In genomic region chr19:7381906-7382247, GRCm38 (mm10) we compare ENCODE assay signal across 8 mouse cellular contexts. TPM values are rescaled to one million over a fixed set of nuclear protein-coding genes. Genes with fewer than 3 reads are reported as not detected.
DNase-seq lines count a peak whose midpoint lies in the region; ATAC-seq and TF ChIP-seq lines count a peak whose summit lies in the region.

No protein-coding gene starts in this region.

- peak overlapping the region; percentile 8 for H3K27ac ChIP-seq in MEL (ENCODE audit: control insufficient read depth, low read depth, low read length)
- peak overlapping the region; percentile 87 for H3K27ac ChIP-seq in heart, postnatal 0 days (ENCODE audit: low read depth)
- peak overlapping the region; percentile 97 for H3K27ac ChIP-seq in midbrain, embryonic 12.5 days (replicated peaks)

- TF ChIP-seq CTCF in MEL (IDR thresholded peaks at IDR 0.05 in 2 of 3, conservative IDR thresholded peaks at IDR 0.05 in 1 of 3; ENCODE audit: control insufficient read depth in 1 of 3, insufficient read depth in 1 of 3, low read depth in 2 of 3, low read length in 3 of 3, poor library complexity in 1 of 3, severe bottlenecking in 1 of 3) = no peak
- no peak for TF ChIP-seq CTCF in heart, postnatal 0 days (IDR thresholded peaks at IDR 0.05; ENCODE audit: low read depth)

- TF ChIP-seq RAD21 in MEL (IDR thresholded peaks at IDR 0.05; ENCODE audit: low read depth, low read length) = no peak

- H3K79me2 ChIP-seq in MEL (ENCODE audit: control insufficient read depth, insufficient read depth, low read length, poor library complexity) = peaks cover 18% of the 10 kb centered on the region

- ATAC-seq in heart, postnatal 0 days (ENCODE audit: insufficient read depth, low read depth) = no peak
- ATAC-seq in midbrain, embryonic 12.5 days (ENCODE audit: low FRiP score, low read depth) = no peak

- WGBS in heart, postnatal 0 days = 2% methylated on average over 8 of the region's 8 CpGs
- WGBS in midbrain, embryonic 12.5 days = under 1% methylated on average over 8 of the region's 8 CpGs

- H3K4me2 ChIP-seq in heart, postnatal 0 days (ENCODE audit: low read depth, low read length) = peak overlapping the region; percentile 79
- peak overlapping the region; percentile 86 for H3K4me2 ChIP-seq in midbrain, embryonic 12.5 days (replicated peaks)

- H3K36me3 ChIP-seq in MEL (ENCODE audit: control insufficient read depth in 1 of 2, insufficient read depth in 2 of 2, low read length in 2 of 2) = peaks cover 0 to 24% of the 10 kb centered on the region in 2 experiments; a peak in 2 of 4 replicates
- no peaks in the 10 kb centered on the region for H3K36me3 ChIP-seq in heart, postnatal 0 days (replicated peaks; ENCODE audit: control insufficient read depth, insufficient read depth, low read length)
- 0 out of 2 replicates have a peak, but pooled peaks cover 5% of the 10 kb centered on the region for H3K36me3 ChIP-seq in midbrain, embryonic 12.5 days

- no peaks in the 10 kb centered on the region for H3K27me3 ChIP-seq in MEL (ENCODE audit: control insufficient read depth in 1 of 2, insufficient read depth in 2 of 2, low read length in 2 of 2)
- H3K27me3 ChIP-seq in heart, postnatal 0 days (ENCODE audit: control insufficient read depth, insufficient read depth, low read length) = no peaks in the 10 kb centered on the region
- no peaks in the 10 kb centered on the region for H3K27me3 ChIP-seq in midbrain, embryonic 12.5 days

- H3K9ac ChIP-seq in MEL (ENCODE audit: control insufficient read depth, low read depth, low read length, poor library complexity, severe bottlenecking) = peak overlapping the region; percentile 87
- peak overlapping the region; percentile 94 for H3K9ac ChIP-seq in heart, postnatal 0 days (replicated peaks; ENCODE audit: low read depth, low read length)
- H3K9ac ChIP-seq in midbrain, embryonic 12.5 days (replicated peaks) = peak overlapping the region; percentile 96

- no peak for TF ChIP-seq EP300 in MEL (IDR thresholded peaks at IDR 0.05; ENCODE audit: low read depth in 1 of 2, low read length in 2 of 2)
- no peak for TF ChIP-seq EP300 in heart, postnatal 0 days (IDR thresholded peaks at IDR 0.05; ENCODE audit: low read depth)

- peak; percentile 28 for DNase-seq in kidney, adult 11 months
- DNase-seq in kidney, adult 8-10 months = no peak
- DNase-seq in MEL (ENCODE audit: low read depth, low spot score) = no peak
- DNase-seq in heart, postnatal 0 days (ENCODE audit: low spot score) = no peak
- no peak for DNase-seq in right cerebral cortex, adult 18-20 months
- DNase-seq in spleen, adult 12 weeks (ENCODE audit: low spot score) = no peak
- DNase-seq in layer of hippocampus, postnatal 25 days (ENCODE audit: extremely low spot score in 1 of 2, low spot score in 1 of 2) = no peak

- peaks cover 13 to 14% of the 10 kb centered on the region in 2 experiments for H3K4me1 ChIP-seq in MEL (ENCODE audit: control insufficient read depth in 1 of 2, insufficient read depth in 2 of 2, low read length in 2 of 2)
- peaks cover 14% of the 10 kb centered on the region for H3K4me1 ChIP-seq in heart, postnatal 0 days (ENCODE audit: control insufficient read depth, insufficient read depth)
- H3K4me1 ChIP-seq in midbrain, embryonic 12.5 days = peaks cover 36% of the 10 kb centered on the region

- no peaks in the 10 kb centered on the region for H3K9me3 ChIP-seq in MEL (replicated peaks; ENCODE audit: insufficient read depth, low read length)
- H3K9me3 ChIP-seq in heart, postnatal 0 days (replicated peaks; ENCODE audit: control insufficient read depth, low read length) = peaks cover 8% of the 10 kb centered on the region; the same call in 1 of the 2 replicates
- H3K9me3 ChIP-seq in midbrain, embryonic 12.5 days = no peaks in the 10 kb centered on the region

- no peak for TF ChIP-seq POLR2A in MEL (IDR thresholded peaks at IDR 0.05; ENCODE audit: control insufficient read depth in 1 of 2, insufficient read depth in 1 of 2, low read depth in 1 of 2, low read length in 2 of 2, poor library complexity in 1 of 2)

- H3K4me3 ChIP-seq in MEL (ENCODE audit: control insufficient read depth in 1 of 2, insufficient read depth in 1 of 2, low read depth in 2 of 2, low read length in 2 of 2) = peak overlapping the region; percentile 90 to 97
- H3K4me3 ChIP-seq in heart, postnatal 0 days (ENCODE audit: low read depth, low read length) = peak overlapping the region; percentile 87
- H3K4me3 ChIP-seq in midbrain, embryonic 12.5 days = peak overlapping the region; percentile 89

TF ChIP-seq in MEL, 35 proteins besides CTCF, POLR2A, EP300 and RAD21:
- TF ChIP-seq TBP (IDR thresholded peaks at IDR 0.05; ENCODE audit: low read depth, low read length) = no peak
- TF ChIP-seq E2F4 (IDR thresholded peaks at IDR 0.05; ENCODE audit: borderline replicate concordance, low read depth, low read length) = no peak
- no peak for TF ChIP-seq BHLHE40 (IDR thresholded peaks at IDR 0.05; ENCODE audit: borderline replicate concordance, low read depth, low read length)
- TF ChIP-seq SIN3A (IDR thresholded peaks at IDR 0.05; ENCODE audit: low read length) = no peak
- no peak for TF ChIP-seq HCFC1 (IDR thresholded peaks at IDR 0.05; ENCODE audit: low read depth, low read length)
- TF ChIP-seq UBTF (IDR thresholded peaks at IDR 0.05; ENCODE audit: borderline replicate concordance, insufficient read depth, low read depth, low read length) = no peak
- TF ChIP-seq CHD1 (IDR thresholded peaks at IDR 0.05; ENCODE audit: low read depth, low read length) = no peak
- TF ChIP-seq GABPA (IDR thresholded peaks at IDR 0.05; ENCODE audit: low read depth, low read length) = no peak
- TF ChIP-seq ZMIZ1 (IDR thresholded peaks at IDR 0.05; ENCODE audit: low read depth, low read length) = no peak
- TF ChIP-seq ETS1 (IDR thresholded peaks at IDR 0.05; ENCODE audit: low read depth, low read length) = no peak
- TF ChIP-seq SMC3 (IDR thresholded peaks at IDR 0.05; ENCODE audit: low read depth, low read length) = no peak

RNA-seq across cellular contexts. Expression of gene Spindoc, which starts 0.9 kb away (rescaled TPM):
- 12.8 and 13.0 TPM in 2 replicates for total RNA-seq in MEL (2012; rRNA removed)
- 10 to 100 TPM in 1 of 2 experiments, not detected in 1; 54.1 TPM for polyA plus RNA-seq in MEL (2012; ENCODE audit: insufficient read depth in 1 of 2, insufficient read length in 2 of 2, low read depth in 1 of 2, low replicate concordance in 2 of 2, missing spikeins in 1 of 2)
- 22.0 and 38.7 TPM in 2 replicates for total RNA-seq in heart, postnatal 0 days (2014; rRNA removed; ENCODE audit: low replicate concordance)
- 11.7 and 13.7 TPM in 2 replicates for polyA plus RNA-seq in heart, postnatal 0 days (2015; fragmentation: Nextera tagmentation; extraction: Ambion mirVana)
- polyA plus RNA-seq in midbrain, embryonic 12.5 days (2016; fragmentation: Nextera tagmentation; extraction: Ambion mirVana) = 44.0 and 48.3 TPM in 2 replicates
- total RNA-seq in layer of hippocampus, postnatal 25 days (2021) = 10 to 100 TPM; 33.8 to 35.3 TPM

RNA-seq across cellular contexts. Expression of gene 2700081O15Rik, which starts 35.5 kb away (rescaled TPM):
- 10.7 and 14.1 TPM in 2 replicates for total RNA-seq in MEL (2012; rRNA removed)
- polyA plus RNA-seq in MEL (2012; ENCODE audit: insufficient read depth in 1 of 2, insufficient read length in 2 of 2, low read depth in 1 of 2, low replicate concordance in 2 of 2, missing spikeins in 1 of 2) = 10 to 100 TPM in 1 of 2 experiments, not detected in 1; 18.0 TPM
- 29.6 and 44.0 TPM in 2 replicates for total RNA-seq in heart, postnatal 0 days (2014; rRNA removed; ENCODE audit: low replicate concordance)
- polyA plus RNA-seq in heart, postnatal 0 days (2015; fragmentation: Nextera tagmentation; extraction: Ambion mirVana) = 2.1 and 2.3 TPM in 2 replicates
- 15.4 and 17.4 TPM in 2 replicates for polyA plus RNA-seq in midbrain, embryonic 12.5 days (2016; fragmentation: Nextera tagmentation; extraction: Ambion mirVana)
- 10 to 100 TPM; 48.9 to 51.4 TPM for total RNA-seq in layer of hippocampus, postnatal 25 days (2021)

RNA-seq across cellular contexts. Expression of gene Mark2, which starts 40.2 kb away (rescaled TPM):
- 34.6 and 36.1 TPM in 2 replicates for total RNA-seq in MEL (2012; rRNA removed)
- 10 to 100 TPM in 1 of 2 experiments, not detected in 1; 72.4 TPM for polyA plus RNA-seq in MEL (2012; ENCODE audit: insufficient read depth in 1 of 2, insufficient read length in 2 of 2, low read depth in 1 of 2, low replicate concordance in 2 of 2, missing spikeins in 1 of 2)
- 33.6 and 35.2 TPM in 2 replicates for total RNA-seq in heart, postnatal 0 days (2014; rRNA removed; ENCODE audit: low replicate concordance)
- 17.8 and 19.3 TPM in 2 replicates for polyA plus RNA-seq in heart, postnatal 0 days (2015; fragmentation: Nextera tagmentation; extraction: Ambion mirVana)
- 63.8 and 68.6 TPM in 2 replicates for polyA plus RNA-seq in midbrain, embryonic 12.5 days (2016; fragmentation: Nextera tagmentation; extraction: Ambion mirVana)
- 100 to 1,000 TPM; 102 to 130 TPM for total RNA-seq in layer of hippocampus, postnatal 25 days (2021)

Comparison
In these comparisons a context has a peak if more than half of its experiments do, and no peak if none do; other contexts are left out.
1. H3K27ac ChIP-seq: peak in every context shown above with its lines; median percentile 97 in midbrain, embryonic 12.5 days; 87 in heart, postnatal 0 days; 8 in MEL.